Mouse (Mus musculus) hindbrain, embryonic 11.5 days (tissue): Measurements from ENCODE around the gene Olfr545. TPM values are rescaled to one million over a fixed set of nuclear protein-coding genes. Genes with fewer than 3 reads are reported as not detected.

Experiments
- ATAC-seq: fragments of 200-750 bp; cut with Nextera tagmentation; 2 replicates; pipeline ENCODE4 v1.8.0; 2017; ENCODE audit warnings: mild to moderate bottlenecking, moderate TSS enrichment, moderate library complexity; ENCODE audit not compliant: low FRiP score
- DNase-seq: peaks from one replicate; pipeline ENCODE4 v3.0.0-alpha.2; 2015; ENCODE audit warnings: low spot score
- H3K27ac ChIP-seq: fragments of 300-500 bp; sonication (generic); 2 replicates; pipeline ENCODE4 v1.5.1; 2014; ENCODE audit warnings: mild to moderate bottlenecking, low read depth, low read length
- H3K27me3 ChIP-seq: fragments of 300-500 bp; sonication (generic); 2 replicates; pipeline ENCODE4 v1.6.1; 2014; ENCODE audit warnings: mild to moderate bottlenecking, low read length, moderate library complexity, mixed read lengths; ENCODE audit not compliant: control insufficient read depth, insufficient read depth
- H3K36me3 ChIP-seq: fragments of 300-500 bp; sonication (generic); 2 replicates; pipeline ENCODE4 v1.6.1; 2014; ENCODE audit warnings: mild to moderate bottlenecking, low read length, moderate library complexity, mixed read lengths; ENCODE audit not compliant: control insufficient read depth, insufficient read depth
- H3K4me1 ChIP-seq: fragments of 300-500 bp; sonication (generic); replicated peaks from 2 replicates; pipeline ENCODE4 v1.6.1; 2014; ENCODE audit warnings: low read length, mixed read lengths; ENCODE audit not compliant: control insufficient read depth, insufficient read depth
- H3K4me2 ChIP-seq: fragments of 300-500 bp; sonication (generic); replicated peaks from 2 replicates; pipeline ENCODE4 v1.6.1; 2014; ENCODE audit warnings: mild to moderate bottlenecking, low read depth, low read length
- H3K4me3 ChIP-seq: fragments of 300-500 bp; sonication (generic); 2 replicates; pipeline ENCODE4 v1.5.1; 2014; ENCODE audit warnings: low read depth, low read length
- H3K9ac ChIP-seq: fragments of 300-500 bp; sonication (generic); 2 replicates; pipeline ENCODE4 v1.6.1; 2014; ENCODE audit warnings: low read depth, low read length
- H3K9me3 ChIP-seq: fragments of 300-500 bp; sonication (generic); 2 replicates; pipeline ENCODE4 v1.6.1; 2016; ENCODE audit warnings: low read length; ENCODE audit not compliant: control insufficient read depth
- WGBS: fragments of 180-500 bp; shearing (Covaris S2); extraction: QIAGEN DNeasy Blood & Tissue Kit; methylation state at CpG from one replicate; pipeline ENCODE4 v1.1.7; 2014; 5-methylcytosine and 5-hydroxymethylcytosine counted together
- polyA plus RNA-seq: library from polyadenylated mRNA; unstranded; fragments of >200 nt; fragmentation: Nextera tagmentation; extraction: Ambion mirVana; gene quantifications from 2 replicates; pipeline ENCODE4 v1.2.1, GENCODE M21; 2014

The Olfr545 gene
- polyA plus RNA-seq, 1 experiment from 2014 or later: not detected

DNA sequence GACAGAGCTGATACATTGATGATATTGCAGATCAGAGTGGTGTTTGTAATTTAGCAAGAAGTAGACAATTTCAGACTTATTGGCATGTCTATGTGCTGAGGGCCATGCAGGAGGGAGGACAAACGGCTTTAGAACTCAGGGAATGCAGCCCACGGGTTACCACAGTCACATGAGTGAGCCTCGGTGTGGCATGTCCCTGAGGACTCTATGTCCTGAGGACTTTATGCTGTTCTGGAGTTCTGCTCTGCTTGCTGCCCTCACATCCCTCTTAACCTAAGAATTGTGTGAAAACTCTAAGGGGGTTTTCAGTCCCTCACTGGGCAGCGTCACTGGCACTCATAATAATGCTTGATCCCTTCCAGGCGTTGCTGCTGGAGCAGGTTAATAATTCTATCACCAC lies 26.7 kb downstream of the Olfr545 start:
- DNase-seq (no peak), ATAC-seq (no peak)
- Histone ChIP-seq H3K9ac (no peak overlapping the region), H3K4me3 (no peak overlapping the region), H3K27ac (no peak overlapping the region), H3K4me1 (no peaks in the 10 kb centered on the region), H3K9me3 (no peaks in the 10 kb centered on the region), H3K36me3 (no peaks in the 10 kb centered on the region), H3K27me3 (no peaks in the 10 kb centered on the region), H3K4me2 (no peak overlapping the region)
- 77% methylated on average over 5 of the region's 5 CpGs for WGBS

DNA sequence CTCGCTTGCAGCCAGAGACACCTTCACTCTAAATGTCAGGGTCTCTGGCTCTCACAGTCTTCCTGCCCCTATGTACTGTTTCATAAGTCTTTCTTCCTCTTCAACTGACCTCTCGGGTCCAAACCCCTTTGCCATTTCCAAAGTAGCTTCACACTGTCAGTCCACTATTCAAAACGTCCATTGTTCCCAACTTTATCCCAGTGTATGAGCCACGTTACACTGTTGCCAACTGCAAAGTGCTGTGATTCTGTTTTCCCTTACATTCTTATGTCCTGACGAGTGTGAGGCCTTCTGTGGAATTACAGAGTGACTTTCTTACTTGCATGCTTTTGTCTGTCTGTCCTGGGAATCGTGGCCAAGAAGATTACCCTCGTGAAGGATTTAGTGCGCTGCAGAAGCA lies 31.8 kb downstream of the Olfr545 start:
- H3K4me1 ChIP-seq: no peaks in the 10 kb centered on the region
- no peak for ATAC-seq
- H3K4me2 ChIP-seq: no peak overlapping the region
- 92% methylated on average over 8 of the region's 8 CpGs for WGBS
- H3K9ac ChIP-seq: no peak overlapping the region
- DNase-seq: no peak
- H3K4me3 ChIP-seq: no peak overlapping the region
- H3K27me3 ChIP-seq: no peaks in the 10 kb centered on the region
- 0 out of 2 replicates have a peak, but pooled peaks cover 13% of the 10 kb centered on the region for H3K36me3 ChIP-seq
- no peaks in the 10 kb centered on the region for H3K9me3 ChIP-seq
- H3K27ac ChIP-seq: no peak overlapping the region

DNA sequence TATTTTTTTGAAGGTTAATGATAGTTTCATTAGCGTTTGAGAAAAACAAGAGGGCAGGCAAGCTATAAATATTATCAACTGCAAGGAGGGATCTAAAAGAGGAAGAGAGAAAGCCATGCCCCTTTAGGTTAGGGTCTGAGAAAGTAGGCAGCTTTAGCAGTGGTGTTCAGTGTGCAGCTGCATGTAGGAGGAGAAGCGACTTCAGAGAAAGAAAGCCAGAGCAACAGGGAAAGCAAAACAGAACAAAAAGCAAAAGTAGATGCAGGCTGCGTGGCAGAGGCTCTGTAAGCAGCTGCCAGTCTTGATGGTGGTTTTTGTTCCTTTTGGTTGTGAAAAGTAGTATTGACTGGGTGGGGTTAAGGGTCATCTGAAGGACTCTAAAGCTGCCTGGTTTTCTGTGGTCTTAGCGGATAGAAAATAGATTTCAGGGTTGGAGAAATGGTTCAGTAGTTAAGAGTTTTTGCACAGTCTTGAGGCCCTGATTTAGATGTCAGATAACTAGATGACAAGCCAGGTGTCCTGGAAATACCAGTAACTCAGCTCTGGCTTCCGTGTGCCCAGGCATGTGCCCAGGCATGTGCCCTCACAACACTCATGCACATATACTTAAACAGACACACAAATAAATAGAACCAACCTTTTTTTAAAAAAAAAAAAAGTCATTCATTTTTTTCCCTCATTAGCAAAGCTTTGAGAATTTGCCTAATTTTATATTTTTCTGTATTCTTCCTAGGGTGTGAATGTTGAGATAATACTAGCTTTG lies 40.6 kb downstream of the Olfr545 start:
- H3K9ac ChIP-seq: no peak overlapping the region
- no peak overlapping the region for H3K4me2 ChIP-seq
- WGBS: 84% methylated on average over 5 of the region's 5 CpGs
- no peak for DNase-seq
- H3K4me3 ChIP-seq: no peak overlapping the region
- no peaks in the 10 kb centered on the region for H3K9me3 ChIP-seq
- H3K36me3 ChIP-seq: peaks cover 23% of the 10 kb centered on the region
- ATAC-seq: no peak
- H3K27me3 ChIP-seq: no peaks in the 10 kb centered on the region
- no peak overlapping the region for H3K27ac ChIP-seq
- no peaks in the 10 kb centered on the region for H3K4me1 ChIP-seq

DNA sequence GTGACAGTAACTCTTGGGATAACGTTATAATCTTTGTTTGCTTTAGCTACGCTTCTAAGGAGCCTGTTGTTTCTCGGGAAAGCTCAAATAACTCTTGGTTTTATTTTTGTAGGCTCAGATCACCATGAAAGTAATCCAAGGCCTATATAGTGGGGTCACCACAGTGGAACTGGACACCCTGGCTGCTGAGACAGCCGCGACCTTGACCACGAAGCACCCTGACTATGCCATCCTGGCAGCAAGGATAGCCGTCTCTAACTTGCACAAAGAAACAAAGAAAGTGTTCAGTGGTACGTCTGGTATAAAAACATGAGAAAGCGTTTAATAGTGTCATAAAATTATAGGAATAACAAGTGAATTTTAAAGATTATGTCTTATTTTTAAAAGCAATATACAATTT lies 52.9 kb downstream of the Olfr545 start:
- H3K9ac ChIP-seq: no peak overlapping the region
- no peak overlapping the region for H3K4me3 ChIP-seq
- H3K4me1 ChIP-seq: peaks cover 4% of the 10 kb centered on the region; the same call in 1 of the 2 replicates
- ATAC-seq (no peak), DNase-seq (no peak)
- no peaks in the 10 kb centered on the region for H3K9me3 ChIP-seq
- H3K36me3 ChIP-seq: 0 out of 2 replicates have a peak, but pooled peaks cover 6% of the 10 kb centered on the region
- H3K27ac ChIP-seq: no peak overlapping the region
- H3K27me3 ChIP-seq: no peaks in the 10 kb centered on the region
- 90% methylated on average over 9 of the region's 9 CpGs for WGBS
- H3K4me2 ChIP-seq: no peak overlapping the region

DNA sequence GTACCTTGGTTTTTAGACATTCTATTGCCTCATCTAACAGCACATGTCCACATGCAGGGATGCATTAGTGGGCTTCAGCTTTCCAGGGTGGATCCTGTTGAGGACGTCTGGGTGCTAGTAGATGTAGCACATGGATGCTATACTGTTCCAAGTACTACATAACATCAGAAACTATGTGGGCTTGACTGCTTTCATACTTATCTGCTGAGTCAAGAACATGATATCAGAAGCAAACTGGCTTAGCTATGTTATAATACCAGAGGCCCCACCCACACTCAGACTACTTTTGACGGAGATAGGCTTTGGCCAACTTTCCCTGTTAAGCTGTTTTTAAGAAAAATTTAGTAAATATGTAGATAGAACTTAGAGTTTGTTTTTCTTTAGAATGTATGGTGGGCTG lies 55.1 kb downstream of the Olfr545 start:
- 90% methylated on average over 2 of the region's 2 CpGs for WGBS
- 0 out of 2 replicates have a peak, but pooled peaks cover 6% of the 10 kb centered on the region for H3K36me3 ChIP-seq
- no peak overlapping the region for H3K9ac ChIP-seq
- H3K9me3 ChIP-seq: no peaks in the 10 kb centered on the region
- no peak for ATAC-seq
- no peak for DNase-seq
- H3K27me3 ChIP-seq: no peaks in the 10 kb centered on the region
- H3K4me1 ChIP-seq: peaks cover 4% of the 10 kb centered on the region; the same call in 1 of the 2 replicates
- H3K4me2 ChIP-seq: no peak overlapping the region
- H3K27ac ChIP-seq: no peak overlapping the region
- H3K4me3 ChIP-seq: no peak overlapping the region

DNA sequence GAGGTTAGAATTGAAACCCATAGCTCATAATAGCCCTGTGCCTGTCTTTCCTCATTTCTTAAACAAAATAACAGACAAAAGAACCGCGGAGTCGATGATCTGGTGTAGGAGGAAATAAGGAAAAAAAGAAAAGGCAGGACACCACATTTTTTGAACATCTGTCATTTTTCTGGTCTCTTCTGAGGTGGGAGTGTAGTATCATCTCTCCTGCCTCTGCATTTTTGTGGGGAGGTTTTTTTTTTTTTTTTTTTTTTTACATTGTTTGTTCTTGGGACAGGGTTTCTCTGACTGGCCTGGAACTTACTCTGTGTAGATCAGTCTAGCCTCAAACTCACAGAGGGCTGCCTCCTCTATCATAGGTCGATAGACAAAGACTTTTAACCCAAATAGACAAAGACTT lies 56.9 kb downstream of the Olfr545 start:
- DNase-seq: no peak
- 0 out of 2 replicates have a peak overlapping the region, but pooled peaks have one; percentile 76 for H3K27ac ChIP-seq
- peaks cover 4% of the 10 kb centered on the region; the same call in 1 of the 2 replicates for H3K4me1 ChIP-seq
- H3K36me3 ChIP-seq: 0 out of 2 replicates have a peak, but pooled peaks cover 4% of the 10 kb centered on the region
- peak overlapping the region; percentile 76 for H3K4me3 ChIP-seq
- H3K4me2 ChIP-seq: peak overlapping the region; percentile 63
- 1% methylated on average over 4 of the region's 4 CpGs for WGBS
- H3K9me3 ChIP-seq: no peaks in the 10 kb centered on the region
- peak overlapping the region; percentile 73 for H3K9ac ChIP-seq
- no peaks in the 10 kb centered on the region for H3K27me3 ChIP-seq
- no peak for ATAC-seq

DNA sequence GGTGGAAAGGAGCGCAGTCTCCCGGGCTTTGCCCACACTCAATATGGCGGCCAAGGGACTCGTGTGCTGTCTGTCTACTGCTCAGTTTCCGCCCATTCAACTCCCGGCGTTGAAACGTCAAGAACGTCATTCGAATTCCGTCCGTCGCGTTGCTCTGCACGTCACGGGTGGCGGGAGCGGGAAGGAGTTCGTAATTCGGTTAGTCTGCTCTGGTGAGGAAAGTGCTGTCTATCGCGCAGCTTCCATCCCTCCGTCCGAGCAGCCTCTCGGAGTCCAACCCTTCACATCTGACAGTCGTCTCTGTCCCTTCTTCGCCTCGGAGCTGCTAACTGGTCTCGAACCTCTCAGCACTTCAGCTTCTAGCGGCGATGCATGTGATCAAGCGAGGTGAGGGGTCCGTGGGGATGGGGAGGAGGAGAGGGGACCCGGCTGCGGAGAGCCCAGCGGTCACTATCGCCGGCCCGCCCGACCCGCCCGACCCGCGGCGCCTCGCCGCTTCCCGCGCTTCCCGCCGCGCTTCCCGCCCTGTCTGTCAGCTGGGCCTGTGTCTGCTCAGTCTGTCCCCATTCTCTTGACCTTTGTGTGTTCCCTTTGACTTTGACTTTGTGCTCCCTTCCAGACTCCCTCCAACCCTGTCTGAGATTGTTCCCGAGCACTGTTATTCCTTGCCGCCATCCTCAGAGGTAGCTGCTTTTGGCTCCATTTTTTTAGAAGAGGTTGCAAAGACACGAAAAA lies 57.5 kb downstream of the Olfr545 start, which contains the start of gene Rrm1:
Rrm1 (plus strand) TSS at position 39 of the 735 bp plus-strand sequence.
- WGBS: under 1% methylated on average over 56 of the region's 56 CpGs
- H3K4me1 ChIP-seq: peaks cover 4% of the 10 kb centered on the region; the same call in 1 of the 2 replicates
- H3K36me3 ChIP-seq: 0 out of 2 replicates have a peak, but pooled peaks cover 4% of the 10 kb centered on the region
- H3K27ac ChIP-seq: peak within 1 kb of the TSS; percentile 76
- ATAC-seq: peak; percentile 98
- peak within 1 kb of the TSS; percentile 73 for H3K9ac ChIP-seq
- H3K27me3 ChIP-seq: no peaks in the 10 kb centered on the region
- H3K4me3 ChIP-seq: peak within 1 kb of the TSS; percentile 76
- H3K9me3 ChIP-seq: no peaks in the 10 kb centered on the region
- peak; percentile 96 for DNase-seq
- H3K4me2 ChIP-seq: peak within 1 kb of the TSS; percentile 63
